Mouse (Mus musculus) CH12.LX (cell line): ENCODE measurements around the gene Cenpm. TPM values are rescaled to one million over a fixed set of nuclear protein-coding genes. Genes with fewer than 3 reads are reported as not detected.

Experiments
- DNase-seq: peaks from one replicate; pipeline ENCODE4 v3.0.0-alpha.2; 2013; ENCODE audit errors: extremely low read depth
- H3K27ac ChIP-seq: 2 replicates; pipeline ENCODE4 v1.5.1; 2012; ENCODE audit warnings: low read depth, mild to moderate bottlenecking, control low read depth, moderate library complexity; ENCODE audit not compliant: insufficient read depth
- H3K27me3 ChIP-seq: replicated peaks from 2 replicates; pipeline ENCODE3; 2012; ENCODE audit warnings: inconsistent platforms
- H3K36me3 ChIP-seq, 2 experiments: replicated peaks in 1 of 2; 2 replicates each; pipeline versions ENCODE3 to v1.6.1; 2012; ENCODE audit warnings: inconsistent platforms in 1 of 2, low read length in 1 of 2, mild to moderate bottlenecking in 1 of 2, mixed read lengths in 1 of 2, moderate library complexity in 1 of 2; ENCODE audit not compliant: control insufficient read depth in 1 of 2, insufficient read depth in 1 of 2
- H3K4me1 ChIP-seq, 2 experiments: 2 replicates each; pipeline ENCODE4 v1.6.1; 2012; ENCODE audit warnings: inconsistent platforms in 1 of 2, moderate library complexity in 1 of 2; ENCODE audit not compliant: insufficient read depth in 2 of 2, control insufficient read depth in 1 of 2
- H3K4me2 ChIP-seq: 2 replicates; pipeline ENCODE4 v1.6.1; 2012; ENCODE audit warnings: low read depth, mild to moderate bottlenecking, control low read depth; ENCODE audit not compliant: poor library complexity, insufficient read depth, severe bottlenecking
- H3K4me3 ChIP-seq, 3 experiments: fragments of 150-350 bp in 1 of 3; sonication (generic) in 1 of 3; replicated peaks in 1 of 3; 2 replicates each; pipeline versions ENCODE3 to v1.5.1; 2011 to 2012; ENCODE audit warnings: low read depth in 2 of 3, low read length in 2 of 3, mild to moderate bottlenecking in 2 of 3, moderate library complexity in 2 of 3, control low read depth in 1 of 3, improper control_type of control experiment in 1 of 3, inconsistent platforms in 1 of 3, mixed read lengths in 1 of 3; ENCODE audit not compliant: poor library complexity in 1 of 3
- H3K79me2 ChIP-seq: replicated peaks from 2 replicates; pipeline ENCODE4 v1.6.1; 2012; ENCODE audit warnings: mild to moderate bottlenecking, moderate library complexity; ENCODE audit not compliant: control insufficient read depth, poor library complexity, insufficient read depth, severe bottlenecking; ENCODE audit errors: extremely low read depth
- H3K9ac ChIP-seq: 2 replicates; pipeline ENCODE4 v1.6.1; 2012; ENCODE audit warnings: low read depth, mild to moderate bottlenecking, control low read depth, moderate library complexity; ENCODE audit not compliant: insufficient read depth
- H3K9me3 ChIP-seq: replicated peaks from 2 replicates; pipeline ENCODE3; 2012; ENCODE audit warnings: low read length, inconsistent platforms, mixed read lengths
- CHD2 ChIP-seq: IDR thresholded peaks from 2 replicates; pipeline ENCODE4 v1.6.1; 2011; ENCODE audit warnings: low read length, improper control_type of control experiment
- ELF1 ChIP-seq: IDR thresholded peaks from 2 replicates; pipeline ENCODE4 v1.6.1; 2014; ENCODE audit warnings: low read depth, mild to moderate bottlenecking, inconsistent platforms, low read length, improper control_type of control experiment
- GABPA ChIP-seq: IDR thresholded peaks from 2 replicates; pipeline ENCODE4 v1.6.1; 2012; ENCODE audit warnings: low read depth, low read length, improper control_type of control experiment, inconsistent platforms; ENCODE audit not compliant: insufficient replicate concordance
- KAT2A ChIP-seq: IDR thresholded peaks from 2 replicates; pipeline ENCODE4 v1.6.1; 2012; ENCODE audit warnings: low read length, improper control_type of control experiment, inconsistent platforms; ENCODE audit not compliant: insufficient replicate concordance
- MAZ ChIP-seq: IDR thresholded peaks from 2 replicates; pipeline ENCODE4 v1.6.1; 2012; ENCODE audit warnings: low read depth, mild to moderate bottlenecking, inconsistent platforms, low read length, improper control_type of control experiment, moderate library complexity
- MYC ChIP-seq: IDR thresholded peaks from 2 replicates; pipeline ENCODE4 v1.6.1; 2011; ENCODE audit warnings: low read depth, mild to moderate bottlenecking, improper control_type of control experiment, low read length
- POLR2AphosphoS2 ChIP-seq: IDR thresholded peaks from 2 replicates; pipeline ENCODE4 v1.6.1; 2011; ENCODE audit warnings: low read depth, low read length, improper control_type of control experiment
- RAD21 ChIP-seq: IDR thresholded peaks from 2 replicates; pipeline ENCODE4 v1.6.1; 2011; ENCODE audit warnings: low read depth, mild to moderate bottlenecking, low read length, improper control_type of control experiment, moderate library complexity
- TCF12 ChIP-seq: IDR thresholded peaks from 2 replicates; pipeline ENCODE4 v1.6.1; 2014; ENCODE audit warnings: low read depth, mild to moderate bottlenecking, inconsistent platforms, low read length, improper control_type of control experiment
- ZMIZ1 ChIP-seq: IDR thresholded peaks from 2 replicates; pipeline ENCODE4 v1.6.1; 2012; ENCODE audit warnings: low read depth, mild to moderate bottlenecking, inconsistent platforms, low read length, improper control_type of control experiment
- dilution Hi-C: fragments of 300-500 bp; cut with MboI; formaldehyde crosslinking; loops from 2 replicates; pipeline ENCODE4 v1.14.3; 2020; ENCODE audit warnings: low sequenced_read_pairs; ENCODE audit not compliant: extremely low pct_unique_long_range_greater_than_20kb, extremely low pct_ligation_motif_present
- in situ Hi-C: fragments of 300-500 bp; cut with MboI; formaldehyde crosslinking; loops from 3 replicates; pipeline ENCODE4 v1.14.3; 2019; ENCODE audit warnings: low sequenced_read_pairs, low pct_ligation_motif_present, low pct_unique_long_range_greater_than_20kb, mixed read lengths
- polyA plus RNA-seq: library from polyadenylated mRNA; unstranded; fragments of >175 nt; gene quantifications from 2 replicates; pipeline ENCODE4 v1.2.1, GENCODE M21; 2012; ENCODE audit warnings: low read depth; ENCODE audit not compliant: insufficient read length
- total RNA-seq, 2 experiments: library from RNA; depleted of rRNA; stranded (reverse); fragments of 300-350 nt in 1 of 2; fragments of >200 nt in 1 of 2; gene quantifications; 2 replicates each; pipeline ENCODE4 v1.2.3; 2012 to 2014

Cenpm gene
- total and polyA plus RNA-seq, 3 experiments, result 22.8 to 39.6 (median 34.2) TPM

DNA sequence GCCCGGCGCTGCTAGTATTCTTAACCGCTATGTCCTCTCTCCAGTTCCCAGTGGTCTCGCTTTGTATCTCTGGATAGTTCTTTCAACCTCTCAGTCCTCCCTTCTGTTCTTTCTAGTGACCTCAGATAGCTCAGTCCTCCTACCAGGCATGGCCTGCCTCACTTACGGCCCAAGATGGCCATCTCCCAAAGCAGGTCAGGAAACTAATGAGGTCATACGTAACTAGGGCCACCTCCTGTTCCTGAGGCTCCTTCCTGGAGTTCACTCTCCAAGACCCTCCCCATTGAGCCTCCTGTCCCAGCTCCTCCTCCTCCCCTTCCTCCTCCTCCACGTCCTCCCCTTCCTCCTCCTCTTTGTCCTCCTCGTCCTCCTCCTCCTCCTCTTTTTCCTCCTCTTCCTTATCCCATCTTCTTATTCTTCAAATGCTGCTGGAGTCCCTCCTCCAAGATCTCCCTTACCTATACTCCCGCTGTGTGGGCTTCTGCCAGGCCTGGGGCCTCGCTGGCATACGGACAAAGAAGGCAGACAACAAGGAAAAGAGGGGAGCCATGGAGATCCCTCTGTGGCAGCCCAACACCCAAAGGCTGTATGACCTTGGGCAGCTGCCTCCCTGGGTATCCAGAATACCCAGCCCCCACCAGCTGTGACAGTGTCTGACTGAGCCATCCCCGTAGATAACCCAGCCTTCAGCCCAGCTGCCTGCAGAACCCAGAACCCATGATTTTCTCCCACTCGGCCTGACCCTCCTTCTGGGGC, 35.1 kb downstream of the Cenpm start:
- H3K4me2 ChIP-seq, result peak overlapping the region; percentile 88
- no peak for DNase-seq
- peaks cover 59% of the 10 kb centered on the region for H3K79me2 ChIP-seq
- dilution Hi-C loops, result no loop called here
- peak overlapping the region; percentile 25 for H3K27ac ChIP-seq
- H3K4me3 ChIP-seq, result peak overlapping the region; percentile 74 to 98 (median 93)
- H3K27me3 ChIP-seq, result no peaks in the 10 kb centered on the region
- peaks cover 14 to 45% of the 10 kb centered on the region in 2 experiments; a peak in 3 of 4 replicates for H3K4me1 ChIP-seq
- H3K9me3 ChIP-seq, result peaks cover 9% of the 10 kb centered on the region
- in situ Hi-C loops, result loop anchor here (10.0 kb wide), 1 partner anchor 65 kb away; the partner anchor contains the start of gene Srebf2
- TF ChIP-seq CHD2, result peak; percentile 39; the same call in 1 of the 2 replicates
- no peak for TF ChIP-seq MYC
- TF ChIP-seq KAT2A, result no peak
- TF ChIP-seq RAD21, result no peak
- no peak for TF ChIP-seq TCF12
- TF ChIP-seq ELF1, result 0 out of 2 replicates have a peak, but pooled peaks have one; percentile 17
- no peak for TF ChIP-seq MAZ
- H3K9ac ChIP-seq, result peak overlapping the region; percentile 82
- peaks cover 40 to 58% of the 10 kb centered on the region in 2 experiments for H3K36me3 ChIP-seq

DNA sequence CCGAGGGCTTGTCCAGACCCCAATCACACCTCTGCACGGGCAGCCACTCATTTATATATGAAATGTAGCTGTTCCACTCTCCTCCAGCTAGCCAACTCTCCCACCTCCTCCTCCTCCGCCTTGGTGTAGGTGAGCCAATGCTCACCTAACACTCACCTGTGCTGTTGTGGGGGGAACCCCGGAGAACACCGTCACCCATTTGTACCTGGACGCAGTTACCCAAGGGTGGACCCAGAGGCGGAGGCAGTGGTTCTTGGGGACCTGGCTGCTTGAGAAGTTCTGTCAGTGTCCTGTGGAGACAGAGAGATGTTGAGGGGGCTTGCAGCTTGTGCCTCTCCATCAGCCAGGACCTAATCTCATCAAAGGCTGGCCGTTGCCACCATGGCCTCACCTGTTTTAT, 36.2 kb downstream of the Cenpm start:
- peaks cover 54% of the 10 kb centered on the region for H3K79me2 ChIP-seq
- peaks cover 47 to 69% of the 10 kb centered on the region in 2 experiments for H3K36me3 ChIP-seq
- no peak overlapping the region for H3K9ac ChIP-seq
- H3K27me3 ChIP-seq, result no peaks in the 10 kb centered on the region
- no peak overlapping the region for H3K4me3 ChIP-seq
- DNase-seq, result no peak
- TF ChIP-seq ELF1, result no peak
- TF ChIP-seq POLR2AphosphoS2, result peak; percentile 57; the same call in 1 of the 2 replicates
- peaks cover 9% of the 10 kb centered on the region for H3K9me3 ChIP-seq
- peaks cover 12 to 54% of the 10 kb centered on the region in 2 experiments; a peak in 3 of 4 replicates for H3K4me1 ChIP-seq
- dilution Hi-C loops (no loop called here), in situ Hi-C loops (no loop called here)
- H3K4me2 ChIP-seq, result no peak overlapping the region
- no peak overlapping the region for H3K27ac ChIP-seq

GRCm38 (mm10) chr15:82207504-82208219, 36.9 kb downstream of the Cenpm start:
- H3K79me2 ChIP-seq, result peaks cover 49% of the 10 kb centered on the region

More at GRCm38 (mm10) chr15:82207504-82208219, 36.9 kb downstream of the Cenpm start:
- no peaks in the 10 kb centered on the region for H3K27me3 ChIP-seq
- no peak for DNase-seq
- no peak overlapping the region for H3K4me3 ChIP-seq
- H3K27ac ChIP-seq, result no peak overlapping the region
- H3K36me3 ChIP-seq, result peaks cover 54 to 76% of the 10 kb centered on the region in 2 experiments
- TF ChIP-seq ZMIZ1 (peak; percentile 21; the same call in 1 of the 2 replicates), CHD2 (0 out of 2 replicates have a peak, but pooled peaks have one; percentile 13), GABPA (no peak), ELF1 (no peak)
- in situ Hi-C loops, result no loop called here
- peaks cover 12 to 54% of the 10 kb centered on the region in 2 experiments; a peak in 3 of 4 replicates for H3K4me1 ChIP-seq
- peaks cover 9% of the 10 kb centered on the region for H3K9me3 ChIP-seq
- dilution Hi-C loops, result no loop called here
- H3K9ac ChIP-seq, result no peak overlapping the region
- no peak overlapping the region for H3K4me2 ChIP-seq
